Mouse (Mus musculus) forebrain, embryonic 12.5 days (tissue): ENCODE data around the gene Agr2. TPM values are rescaled to one million over a fixed set of nuclear protein-coding genes. Genes with fewer than 3 reads are reported as not detected.

Experiments
- ATAC-seq: fragments of 200-750 bp; cut with Nextera tagmentation; 2 replicates; pipeline ENCODE4 v1.8.0; 2017; ENCODE audit warnings: moderate TSS enrichment; ENCODE audit not compliant: low FRiP score
- H3K27ac ChIP-seq: fragments of 300-500 bp; sonication (generic); 2 replicates; pipeline ENCODE4 v1.5.1; 2016; ENCODE audit warnings: mild to moderate bottlenecking
- H3K27me3 ChIP-seq: fragments of 300-500 bp; sonication (generic); 2 replicates; pipeline ENCODE4 v1.6.1; 2016; ENCODE audit warnings: mild to moderate bottlenecking
- H3K36me3 ChIP-seq: fragments of 300-500 bp; sonication (generic); replicated peaks from 2 replicates; pipeline ENCODE4 v1.6.1; 2016; ENCODE audit warnings: mild to moderate bottlenecking
- H3K4me1 ChIP-seq: fragments of 300-500 bp; sonication (generic); 2 replicates; pipeline ENCODE4 v1.6.1; 2016
- H3K4me2 ChIP-seq: fragments of 300-500 bp; sonication (generic); 2 replicates; pipeline ENCODE4 v1.6.1; 2016; ENCODE audit warnings: mild to moderate bottlenecking, moderate library complexity
- H3K4me3 ChIP-seq: fragments of 300-500 bp; sonication (generic); replicated peaks from 2 replicates; pipeline ENCODE4 v1.5.1; 2016; ENCODE audit warnings: mild to moderate bottlenecking
- H3K9ac ChIP-seq: fragments of 300-500 bp; sonication (generic); 2 replicates; pipeline ENCODE4 v1.6.1; 2016; ENCODE audit warnings: mild to moderate bottlenecking
- H3K9me3 ChIP-seq: fragments of 300-500 bp; sonication (generic); 2 replicates; pipeline ENCODE4 v1.6.1; 2016
- WGBS: fragments of 180-500 bp; shearing (Covaris S2); methylation state at CpG from one replicate; pipeline ENCODE4 v1.1.7; 2016; 5-methylcytosine and 5-hydroxymethylcytosine counted together
- polyA plus RNA-seq: library from polyadenylated mRNA; unstranded; fragments of >200 nt; fragmentation: Nextera tagmentation; extraction: Ambion mirVana; gene quantifications from 2 replicates; pipeline ENCODE4 v1.2.1, GENCODE M21; 2016

Agr2 gene
- polyA plus RNA-seq, 1 experiment from 2014 or later: 0.33 TPM

GRCm38 (mm10) chr12:35994098-35994497, 1.4 kb downstream of the Agr2 start:
- Histone ChIP-seq H3K4me1 (peaks cover 10% of the 10 kb centered on the region; the same call in 1 of the 2 replicates), H3K36me3 (no peaks in the 10 kb centered on the region), H3K27me3 (no peaks in the 10 kb centered on the region), H3K27ac (no peak overlapping the region), H3K4me2 (no peak overlapping the region), H3K9me3 (no peaks in the 10 kb centered on the region), H3K4me3 (no peak overlapping the region), H3K9ac (no peak overlapping the region)
- peak; percentile 50 for ATAC-seq

DNA sequence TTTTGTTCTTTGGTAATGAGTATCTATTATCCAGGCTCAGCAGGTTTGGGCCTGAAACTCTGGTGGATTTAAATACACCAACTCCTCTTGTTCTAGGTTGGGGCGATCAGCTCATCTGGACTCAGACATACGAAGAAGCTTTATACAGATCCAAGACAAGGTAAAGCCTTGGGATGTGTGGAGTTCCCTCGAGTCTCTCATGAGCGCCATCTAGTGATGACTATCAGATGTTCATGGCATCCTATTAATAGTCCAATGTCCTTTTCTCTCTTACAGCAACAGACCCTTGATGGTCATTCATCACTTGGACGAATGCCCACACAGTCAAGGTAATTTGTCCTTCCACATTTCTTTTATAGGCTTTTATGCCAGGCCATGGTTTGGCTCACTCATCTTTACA, 3.1 kb downstream of the Agr2 start:
- 34% methylated on average over 5 of the region's 5 CpGs for WGBS
- peak; percentile 57 for ATAC-seq
- H3K4me3 ChIP-seq: no peak overlapping the region

DNA sequence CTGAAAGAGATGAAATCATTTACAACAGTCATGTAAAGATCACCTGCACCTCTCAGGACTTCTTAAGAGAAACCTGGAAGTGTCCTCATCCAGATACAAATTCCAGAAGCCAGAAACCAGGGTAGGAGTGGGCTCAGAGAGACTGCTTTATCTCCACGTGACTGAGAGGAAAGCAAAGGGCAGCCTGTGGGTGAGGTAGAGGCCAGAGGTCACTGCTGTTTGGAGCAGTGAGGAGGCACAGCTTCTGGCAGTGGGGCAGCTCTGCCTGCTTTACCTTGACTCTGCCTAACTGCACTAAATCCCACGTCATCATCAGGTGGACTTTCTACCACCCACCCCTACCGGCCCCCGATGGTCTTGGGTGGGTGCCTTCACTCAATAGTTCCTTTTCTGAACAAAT, 12.0 kb downstream of the Agr2 start:
- Histone ChIP-seq H3K4me1 (peaks cover 7% of the 10 kb centered on the region), H3K4me2 (no peak overlapping the region), H3K4me3 (no peak overlapping the region), H3K36me3 (no peaks in the 10 kb centered on the region), H3K27me3 (no peaks in the 10 kb centered on the region), H3K9ac (no peak overlapping the region), H3K27ac (no peak overlapping the region), H3K9me3 (no peaks in the 10 kb centered on the region)
- ATAC-seq: no peak
- 75% methylated on average over 4 of the region's 4 CpGs for WGBS

More for the DNA sequence above, 3.1 kb downstream of the Agr2 start:
- Histone ChIP-seq H3K27ac (no peak overlapping the region), H3K27me3 (no peaks in the 10 kb centered on the region), H3K4me1 (peaks cover 10% of the 10 kb centered on the region; the same call in 1 of the 2 replicates), H3K9ac (no peak overlapping the region), H3K9me3 (no peaks in the 10 kb centered on the region), H3K4me2 (no peak overlapping the region), H3K36me3 (no peaks in the 10 kb centered on the region)

DNA sequence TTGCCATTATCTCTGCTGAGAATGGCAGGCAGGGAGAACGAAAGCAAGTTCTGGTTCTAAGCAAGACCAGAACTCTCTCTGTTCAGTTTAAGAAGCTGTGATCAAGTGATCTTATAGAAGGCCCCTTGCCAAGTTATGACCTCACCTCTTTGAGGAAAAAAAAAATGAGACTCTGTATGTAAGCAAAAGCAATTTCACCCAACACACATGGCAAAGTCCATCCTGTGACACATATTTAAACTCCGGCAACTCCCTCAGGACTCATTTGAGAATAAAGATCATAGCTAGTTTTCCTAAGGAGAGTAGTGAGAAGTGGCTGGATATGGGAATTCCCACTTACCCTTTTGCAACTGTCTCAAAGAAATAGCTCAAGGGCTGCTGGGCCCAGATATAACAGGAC, 14.9 kb downstream of the Agr2 start:
- H3K4me2 ChIP-seq: no peak overlapping the region

DNA sequence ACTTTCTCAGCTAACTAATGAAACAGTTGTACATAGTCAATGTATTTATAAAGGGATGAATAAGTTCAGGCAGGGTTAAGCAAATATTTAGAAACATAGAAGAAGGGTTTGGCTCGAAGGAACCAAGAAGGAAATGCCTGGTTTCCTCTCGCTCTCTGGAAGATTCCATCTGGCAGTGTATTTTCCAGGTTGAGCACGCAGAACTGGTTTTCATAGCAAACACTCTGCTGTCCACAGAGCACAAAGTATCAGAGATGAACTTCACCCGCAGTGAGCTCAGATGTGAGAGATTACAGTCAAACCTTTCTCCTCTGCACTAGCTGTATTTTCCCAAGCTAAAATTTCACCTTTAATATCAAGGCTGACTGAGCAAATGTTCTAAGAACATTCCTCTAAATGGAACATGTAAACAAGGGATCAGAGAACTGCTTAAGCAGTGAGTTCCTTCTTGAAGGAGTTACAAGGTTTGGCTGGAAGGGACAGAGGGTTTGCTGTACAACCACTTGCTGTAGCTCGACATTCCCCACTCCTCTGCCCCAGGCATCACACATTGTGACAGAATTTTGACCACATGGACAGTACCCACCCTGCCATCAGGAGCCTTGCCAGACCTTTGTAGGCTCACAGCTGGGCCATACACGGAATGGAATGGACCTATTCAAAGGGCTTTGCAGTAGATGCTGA, 15.8 kb downstream of the Agr2 start:
- 83% methylated on average over 6 of the region's 6 CpGs for WGBS
- no peaks in the 10 kb centered on the region for H3K27me3 ChIP-seq
- H3K36me3 ChIP-seq: no peaks in the 10 kb centered on the region
- no peak overlapping the region for H3K4me3 ChIP-seq
- no peaks in the 10 kb centered on the region for H3K4me1 ChIP-seq
- no peak overlapping the region for H3K27ac ChIP-seq
- ATAC-seq: no peak
- H3K9me3 ChIP-seq: no peaks in the 10 kb centered on the region
- H3K4me2 ChIP-seq: no peak overlapping the region
- no peak overlapping the region for H3K9ac ChIP-seq

More for the DNA sequence above, 14.9 kb downstream of the Agr2 start:
- no peak overlapping the region for H3K27ac ChIP-seq
- H3K27me3 ChIP-seq: no peaks in the 10 kb centered on the region
- H3K4me1 ChIP-seq: no peaks in the 10 kb centered on the region
- WGBS: 91% methylated on average over 2 of the region's 2 CpGs
- no peaks in the 10 kb centered on the region for H3K9me3 ChIP-seq
- no peak overlapping the region for H3K4me3 ChIP-seq
- no peaks in the 10 kb centered on the region for H3K36me3 ChIP-seq
- no peak overlapping the region for H3K9ac ChIP-seq
- ATAC-seq: no peak

GRCm38 (mm10) chr12:36013216-36013910, 20.7 kb downstream of the Agr2 start:
- H3K4me2 ChIP-seq: no peak overlapping the region
- H3K4me1 ChIP-seq: no peaks in the 10 kb centered on the region
- peaks cover 21% of the 10 kb centered on the region for H3K36me3 ChIP-seq
- no peak for ATAC-seq
- H3K4me3 ChIP-seq: no peak overlapping the region
- no peaks in the 10 kb centered on the region for H3K27me3 ChIP-seq
- no peak overlapping the region for H3K9ac ChIP-seq
- H3K9me3 ChIP-seq: no peaks in the 10 kb centered on the region
- 80% methylated on average over 7 of the region's 7 CpGs for WGBS
- H3K27ac ChIP-seq: no peak overlapping the region

GRCm38 (mm10) chr12:36017791-36018190, 25.1 kb downstream of the Agr2 start:
- H3K4me2 ChIP-seq: no peak overlapping the region
- 84% methylated on average over 2 of the region's 2 CpGs for WGBS
- H3K36me3 ChIP-seq: peaks cover 46% of the 10 kb centered on the region
- no peak overlapping the region for H3K27ac ChIP-seq
- H3K4me1 ChIP-seq: no peaks in the 10 kb centered on the region
- H3K9ac ChIP-seq: no peak overlapping the region
- H3K4me3 ChIP-seq: no peak overlapping the region
- no peaks in the 10 kb centered on the region for H3K27me3 ChIP-seq
- no peak for ATAC-seq
- no peaks in the 10 kb centered on the region for H3K9me3 ChIP-seq

DNA sequence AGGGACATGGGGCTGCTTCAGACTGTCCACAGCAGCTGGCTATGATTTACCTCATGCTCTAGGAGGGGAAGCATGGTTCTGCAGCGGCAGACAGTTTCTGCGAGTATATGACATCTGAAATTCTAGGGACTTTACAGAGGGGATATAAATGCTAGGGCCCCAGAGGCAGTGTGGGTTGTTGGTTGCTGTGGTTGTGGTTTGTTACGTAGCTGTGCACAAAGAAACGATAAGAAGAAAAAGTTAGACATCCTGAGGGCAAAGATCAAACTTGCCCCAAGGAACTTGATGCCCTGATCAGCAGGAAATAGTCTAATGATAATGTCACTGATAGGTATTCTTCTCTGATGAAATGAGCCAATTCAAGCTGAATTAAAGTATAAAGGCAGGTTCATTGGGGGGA, 26.9 kb downstream of the Agr2 start:
- no peaks in the 10 kb centered on the region for H3K27me3 ChIP-seq
- H3K27ac ChIP-seq: no peak overlapping the region
- H3K4me2 ChIP-seq: no peak overlapping the region
- no peaks in the 10 kb centered on the region for H3K9me3 ChIP-seq
- no peaks in the 10 kb centered on the region for H3K4me1 ChIP-seq
- no peak overlapping the region for H3K4me3 ChIP-seq
- WGBS: 94% methylated on average over 4 of the region's 4 CpGs
- ATAC-seq: no peak
- H3K9ac ChIP-seq: no peak overlapping the region
- peaks cover 46% of the 10 kb centered on the region for H3K36me3 ChIP-seq

DNA sequence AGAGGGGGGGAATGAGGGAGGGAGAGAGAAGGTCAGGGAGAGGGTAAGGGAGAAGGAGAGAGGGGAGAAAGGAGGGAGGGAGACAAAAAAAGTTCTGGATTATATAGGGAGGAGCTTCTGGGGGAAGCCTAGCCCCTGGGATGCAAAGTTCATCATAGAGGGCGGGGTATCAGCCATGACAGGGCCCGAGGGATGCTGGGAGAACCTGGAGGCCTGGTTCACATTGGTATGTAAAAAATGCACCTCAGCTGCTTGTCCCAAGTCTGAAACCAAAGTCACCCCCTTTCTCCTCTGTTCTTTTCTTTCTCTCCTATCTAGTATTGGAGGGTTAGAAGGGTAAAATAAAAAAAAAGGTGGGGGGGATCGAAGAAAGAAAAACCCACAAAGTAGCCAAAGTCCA, 27.4 kb downstream of the Agr2 start:
- 86% methylated on average over 3 of the region's 3 CpGs for WGBS
- Histone ChIP-seq H3K4me3 (no peak overlapping the region), H3K27ac (no peak overlapping the region), H3K9ac (no peak overlapping the region), H3K36me3 (peaks cover 43% of the 10 kb centered on the region), H3K4me1 (no peaks in the 10 kb centered on the region), H3K4me2 (no peak overlapping the region), H3K27me3 (no peaks in the 10 kb centered on the region), H3K9me3 (no peaks in the 10 kb centered on the region)
- ATAC-seq: no peak

GRCm38 (mm10) chr12:36020710-36021109, 28.0 kb downstream of the Agr2 start:
- Histone ChIP-seq H3K9me3 (no peaks in the 10 kb centered on the region), H3K36me3 (peaks cover 38% of the 10 kb centered on the region), H3K27ac (no peak overlapping the region), H3K4me1 (no peaks in the 10 kb centered on the region), H3K27me3 (no peaks in the 10 kb centered on the region), H3K4me2 (no peak overlapping the region), H3K9ac (no peak overlapping the region), H3K4me3 (no peak overlapping the region)
- 90% methylated on average over 2 of the region's 2 CpGs for WGBS
- no peak for ATAC-seq

GRCm38 (mm10) chr12:36026126-36026525, 33.4 kb downstream of the Agr2 start:
- no peaks in the 10 kb centered on the region for H3K27me3 ChIP-seq
- ATAC-seq: no peak

GRCm38 (mm10) chr12:36027171-36027570, 34.5 kb downstream of the Agr2 start:
- Histone ChIP-seq H3K9me3 (no peaks in the 10 kb centered on the region), H3K27me3 (no peaks in the 10 kb centered on the region), H3K36me3 (no peaks in the 10 kb centered on the region), H3K27ac (no peak overlapping the region), H3K4me3 (no peak overlapping the region), H3K4me1 (no peaks in the 10 kb centered on the region), H3K4me2 (no peak overlapping the region), H3K9ac (no peak overlapping the region)
- WGBS: 94% methylated on average over 2 of the region's 2 CpGs
- no peak for ATAC-seq

More at GRCm38 (mm10) chr12:36026126-36026525, 33.4 kb downstream of the Agr2 start:
- peaks cover 2% of the 10 kb centered on the region; the same call in 1 of the 2 replicates for H3K36me3 ChIP-seq
- WGBS: 93% methylated on average over 4 of the region's 4 CpGs
- H3K9ac ChIP-seq: no peak overlapping the region
- no peak overlapping the region for H3K27ac ChIP-seq
- no peak overlapping the region for H3K4me3 ChIP-seq
- no peaks in the 10 kb centered on the region for H3K9me3 ChIP-seq
- H3K4me1 ChIP-seq: no peaks in the 10 kb centered on the region
- H3K4me2 ChIP-seq: no peak overlapping the region
